Mouse (Mus musculus) adrenal gland, adult 8-10 months (tissue): ENCODE measurements around the gene Rfpl4. TPM values are rescaled to one million over a fixed set of nuclear protein-coding genes. Genes with fewer than 3 reads are reported as not detected.
"Not testable (repeated sequence)": the region's sequence is repeated elsewhere in the genome, so short reads cannot be mapped to it uniquely, and the experiment has no call there.

Experiments used
- DNase-seq: peaks from one replicate; pipeline ENCODE4 v3.0.0; 2022
- microRNA-seq, 2 experiments: library from miRNA; unstranded; fragments of <30 nt; microRNA quantifications; one replicate each; pipeline ENCODE4 v1.2.0; 2022
- total RNA-seq, 4 experiments: library from RNA; stranded (reverse); gene quantifications; 2 replicates each; pipeline ENCODE4 v1.2.4; 2022

Rfpl4 gene
- total RNA-seq, 4 experiments from 2014 or later = 0.31 to 0.54 (median 0.31) TPM; not detected in 1

DNA sequence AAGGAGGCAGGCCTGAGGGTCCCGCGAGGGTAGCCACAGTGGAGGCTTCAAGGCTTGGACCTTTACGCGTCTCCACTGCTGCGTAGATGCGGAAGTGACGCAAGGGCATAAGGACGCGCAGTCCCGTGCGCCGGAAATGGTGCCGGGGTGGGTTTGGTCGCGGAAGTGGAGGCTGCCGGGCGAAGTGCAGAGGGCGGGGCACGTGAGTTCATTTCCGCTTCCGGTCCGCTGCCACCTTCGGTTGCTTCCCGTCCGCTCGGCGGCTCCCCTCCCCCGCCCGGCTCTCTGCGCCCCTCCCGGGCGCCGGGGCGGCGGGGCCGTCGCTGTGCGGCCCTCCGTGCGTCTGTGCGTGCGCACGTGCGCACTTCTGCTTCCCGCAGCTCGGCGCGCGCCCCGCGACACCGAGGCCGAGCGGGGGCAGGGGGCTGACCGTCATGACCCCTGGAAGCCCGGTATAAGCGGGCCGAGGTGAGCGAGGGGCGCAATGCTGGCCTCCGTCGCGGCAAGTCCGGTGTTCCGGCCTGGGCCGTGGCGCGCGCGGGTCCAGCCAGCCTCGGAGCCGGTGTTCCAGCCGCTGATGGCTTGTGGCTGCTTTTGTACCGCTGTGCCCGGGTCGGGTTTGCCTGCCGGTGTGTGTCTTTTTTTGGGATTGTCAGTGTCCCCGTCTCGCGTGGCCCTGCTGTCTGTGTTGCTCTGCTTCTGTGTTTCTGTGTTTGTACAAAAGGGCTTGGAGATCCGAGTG lies 36.6 kb downstream of the Rfpl4 start, which contains the start of gene Epn1:
TSS of gene Epn1 (plus strand) at position 226 of the 742 bp plus-strand sequence.
- DNase-seq = peak; percentile 96

DNA sequence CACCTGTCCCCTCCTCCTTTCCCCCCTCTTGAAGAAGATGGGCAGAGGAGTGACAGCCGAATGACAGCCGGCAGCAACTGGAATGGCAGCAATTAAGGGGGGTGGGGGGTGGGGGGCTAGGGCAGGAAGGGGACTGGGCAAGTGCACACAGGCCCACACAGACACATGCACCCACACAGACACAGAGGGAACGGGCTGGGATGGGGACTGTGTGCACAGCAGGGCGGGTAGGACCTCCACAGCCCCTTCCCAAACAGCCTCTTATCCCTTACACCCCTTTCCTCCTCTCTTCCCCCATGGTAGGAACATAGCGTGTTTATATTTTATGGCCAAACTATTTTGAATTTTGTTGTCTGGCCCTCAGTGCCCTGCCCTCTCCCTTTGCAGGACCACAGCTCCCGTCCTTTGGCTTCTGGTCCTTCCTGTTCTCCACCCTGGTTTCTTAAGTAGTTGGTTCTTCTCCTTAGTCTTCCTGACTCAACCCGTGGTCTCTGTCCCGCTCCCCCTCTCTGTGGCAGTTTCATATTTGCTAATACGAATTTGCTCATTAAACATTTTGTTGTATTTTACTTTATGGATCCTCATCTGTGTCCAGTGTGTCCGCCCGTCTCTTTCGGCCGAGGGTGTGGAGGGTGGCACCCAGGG lies 37.3 kb downstream of the Rfpl4 start:
- DNase-seq = not testable (repeated sequence)

DNA sequence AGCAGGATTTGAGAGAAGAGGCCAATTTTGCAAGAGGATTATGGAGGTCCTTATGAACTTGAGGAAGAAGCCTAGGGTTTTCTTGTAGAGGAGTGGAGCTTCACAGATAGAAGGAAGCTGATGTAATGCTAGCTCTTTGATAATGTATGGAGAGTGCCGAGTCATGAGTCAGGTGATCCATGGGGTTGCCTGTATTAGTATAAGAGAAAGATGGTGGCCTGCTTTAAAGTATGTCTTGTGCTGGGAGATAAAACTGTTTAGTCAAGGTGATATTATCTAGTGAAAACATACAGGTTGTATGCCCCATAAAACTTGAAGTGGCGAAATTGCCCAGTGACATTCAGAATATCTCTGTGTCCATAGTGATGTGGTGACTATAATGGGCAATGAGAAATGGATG lies 39.8 kb downstream of the Rfpl4 start:
- no peak for DNase-seq

DNA sequence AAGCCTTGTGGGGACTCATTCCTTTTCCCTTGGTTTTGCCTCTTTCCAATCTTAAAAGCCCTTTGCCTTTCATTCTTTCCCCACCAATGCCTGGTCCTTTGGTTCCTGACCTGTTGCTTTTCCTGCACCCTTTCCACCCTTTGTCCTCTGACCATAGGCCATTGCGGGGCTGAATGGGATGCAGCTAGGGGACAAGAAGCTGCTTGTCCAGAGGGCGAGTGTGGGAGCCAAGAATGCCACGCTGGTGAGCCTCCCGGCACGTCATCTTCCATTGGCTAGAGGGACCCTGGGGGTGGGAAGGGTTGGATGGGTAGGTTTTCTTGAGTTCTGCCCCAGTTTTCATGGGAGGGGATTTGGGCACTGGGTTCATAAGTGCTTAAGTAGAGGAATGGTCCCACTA lies 41.8 kb downstream of the Rfpl4 start:
- DNase-seq = no peak

DNA sequence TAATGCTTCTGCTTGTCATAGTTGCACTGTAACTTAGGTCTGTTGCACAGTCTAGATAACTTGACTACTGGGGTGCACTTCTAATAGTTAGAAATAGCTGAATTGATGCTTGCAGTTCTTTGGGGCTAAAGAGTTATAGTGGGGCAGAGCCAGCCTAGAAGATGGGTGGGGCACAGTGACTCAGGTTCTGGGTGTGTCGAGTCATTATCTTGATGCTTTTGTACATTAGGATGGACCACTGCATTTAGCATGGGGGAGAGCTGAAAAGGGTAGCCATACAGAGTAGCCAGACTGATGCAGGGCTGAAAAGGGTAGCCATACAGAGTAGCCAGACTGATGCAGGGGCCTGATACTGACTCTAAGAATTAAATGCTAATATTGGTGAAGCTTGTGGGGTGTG lies 43.2 kb downstream of the Rfpl4 start:
- DNase-seq = no peak

DNA sequence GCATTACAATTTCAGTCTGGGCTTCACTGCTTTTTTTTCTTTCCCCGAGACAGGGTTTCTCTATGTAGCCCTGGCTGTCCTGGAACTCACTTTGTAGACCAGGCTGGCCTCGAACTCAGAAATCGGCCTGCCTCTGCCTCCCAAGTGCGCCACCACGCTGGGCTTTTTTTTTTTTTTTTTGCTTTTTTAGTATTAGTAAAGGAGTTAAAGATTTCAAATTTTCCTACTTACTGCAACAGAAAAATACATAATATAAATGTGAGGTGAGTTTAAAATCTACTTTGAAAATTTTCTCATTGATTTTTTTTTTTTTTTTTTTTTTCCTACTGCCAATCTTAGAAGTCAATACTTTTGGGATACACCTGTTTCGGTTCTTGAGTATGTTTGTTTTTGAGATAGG lies 51.9 kb downstream of the Rfpl4 start:
- no peak for DNase-seq

DNA sequence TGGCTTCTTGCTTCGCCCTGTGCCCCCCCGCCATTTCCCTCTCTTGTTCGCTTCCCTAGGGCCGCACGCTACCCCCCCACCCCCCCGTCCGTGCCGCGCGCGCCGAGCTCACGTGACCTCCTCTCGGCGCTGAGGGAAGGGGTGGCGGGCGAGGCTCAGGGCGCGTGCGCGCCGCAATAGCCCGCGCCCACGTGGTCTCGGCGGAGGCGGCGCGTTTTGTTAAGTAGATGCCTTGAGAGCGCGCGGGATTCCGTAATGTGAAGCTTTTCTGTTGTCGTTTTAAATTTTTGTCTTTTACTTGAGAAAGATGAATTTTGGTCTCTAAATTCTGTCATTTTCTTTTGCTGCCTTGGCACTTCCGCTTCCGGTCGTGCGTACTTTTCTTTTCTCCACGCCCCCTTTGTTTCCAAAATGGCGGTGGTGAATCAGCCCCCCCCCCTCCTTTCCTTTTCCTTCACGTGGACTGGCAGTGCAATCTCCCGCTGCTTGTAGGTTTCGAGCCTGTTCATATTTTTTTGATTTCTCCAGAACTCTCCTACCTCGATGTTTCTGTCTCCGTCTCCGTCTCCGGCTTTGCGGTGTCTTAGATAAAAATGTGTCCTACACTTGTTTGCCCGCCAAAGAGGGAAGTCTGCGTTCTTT lies 54.3 kb downstream of the Rfpl4 start:
- DNase-seq = no peak

DNA sequence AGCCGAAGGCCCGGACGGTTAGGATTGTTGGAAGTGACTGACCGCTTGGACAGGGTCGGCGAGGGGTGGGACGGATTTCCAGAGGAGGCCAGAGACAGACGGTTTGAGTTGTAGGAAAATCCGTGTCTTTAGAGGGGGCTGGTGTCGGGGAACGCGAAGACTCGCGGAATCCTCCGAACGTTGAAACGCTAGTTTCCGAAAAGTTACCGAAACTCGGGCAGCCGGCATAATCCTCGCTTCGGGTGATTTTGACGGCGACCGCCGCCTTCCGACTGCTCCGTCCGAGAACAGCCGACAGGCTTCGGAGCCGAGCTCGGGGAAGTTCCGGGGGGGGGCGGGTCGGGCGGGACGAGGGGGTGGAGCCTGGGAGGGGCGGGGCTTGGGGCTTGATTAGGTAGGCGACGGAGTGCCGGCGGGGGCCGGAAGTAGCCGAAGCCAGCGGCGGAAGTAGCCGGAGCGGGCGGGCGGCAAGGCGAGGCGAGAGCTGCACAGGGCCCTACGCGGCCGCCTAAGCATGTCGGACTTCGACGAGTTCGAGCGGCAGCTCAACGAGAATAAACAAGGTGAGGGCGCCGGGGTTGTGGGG lies 54.9 kb downstream of the Rfpl4 start, which contains the start of gene U2af2:
TSS of gene U2af2 (plus strand) at position 370 of the 586 bp plus-strand sequence.
- peak; percentile 90 for DNase-seq

DNA sequence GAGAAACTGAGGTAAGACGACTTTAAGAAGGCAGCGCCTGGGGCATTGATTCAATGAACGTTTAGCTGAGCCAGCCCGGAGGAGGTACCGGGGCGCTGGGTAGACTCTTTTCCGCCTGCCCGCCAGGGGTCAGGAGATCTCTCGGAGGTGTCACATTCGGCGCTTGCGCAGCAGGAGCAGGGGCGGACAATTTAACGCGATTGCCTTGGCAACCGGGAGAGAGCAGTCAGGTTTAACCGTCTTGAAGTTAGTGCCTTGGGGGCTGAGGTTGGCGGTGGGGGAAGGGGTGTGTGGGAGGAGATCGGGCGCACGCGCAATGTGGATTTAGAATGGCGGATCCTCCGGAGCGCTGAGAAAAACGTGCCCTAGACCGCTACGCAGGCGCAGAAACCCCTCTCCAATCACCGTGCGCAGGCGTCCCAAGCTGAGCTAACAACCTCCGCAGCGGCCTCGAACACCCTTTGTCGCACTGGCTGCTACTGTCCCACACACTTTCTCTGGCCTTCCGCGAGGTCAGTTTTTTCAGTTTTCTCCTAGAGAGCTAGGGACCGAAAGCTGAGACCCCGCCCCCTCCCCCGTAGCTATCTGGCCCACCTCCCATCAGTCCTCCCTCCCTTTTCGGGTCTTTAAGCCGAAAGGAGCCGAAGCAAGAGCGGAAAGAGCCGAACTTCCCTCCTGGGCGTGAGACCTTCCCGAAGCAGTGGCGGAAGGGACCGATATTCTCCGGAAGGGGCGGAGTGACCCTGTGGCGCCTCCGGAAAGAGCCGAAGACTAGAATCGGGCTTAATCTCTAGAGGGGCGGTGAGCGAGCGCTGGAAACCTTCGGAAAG lies 55.6 kb downstream of the Rfpl4 start:
- DNase-seq = peak; percentile 97

DNA sequence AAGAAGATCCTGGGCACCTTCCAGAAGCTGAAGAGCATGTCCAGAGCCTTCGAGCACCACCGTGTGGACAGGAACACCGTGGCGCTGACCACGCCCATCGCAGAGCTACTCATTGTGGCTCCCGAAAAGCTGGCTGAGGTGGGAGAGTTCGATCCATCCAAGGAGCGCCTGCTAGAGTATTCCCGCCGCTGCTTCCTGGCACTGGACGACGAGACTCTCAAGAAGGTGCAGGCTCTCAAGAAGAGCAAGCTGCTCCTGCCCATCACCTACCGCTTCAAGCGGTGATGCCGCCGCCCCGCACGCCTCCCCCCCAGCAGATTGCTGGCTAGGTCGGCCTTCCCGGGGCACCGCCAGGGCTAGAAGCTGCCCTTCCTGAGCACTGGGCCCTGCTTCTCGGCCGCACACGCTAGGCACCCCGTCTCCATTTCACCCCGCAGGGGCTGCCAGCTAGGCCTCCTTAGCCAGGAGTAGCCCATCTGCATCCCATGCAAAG lies 56.5 kb downstream of the Rfpl4 start:
- DNase-seq = peak; percentile 82

Small RNA genes lying within 50 kb of the gene (microRNA-seq; reads per million reads assigned to microRNA genes)
- gene Gm26217 = 0 reads per million in 2 experiments

Other genes starting within 250 kb of the Rfpl4 start
- gene Isoc2b, start 246.7 kb downstream of the Rfpl4 start, total RNA-seq = 10 to 100 TPM; 14.0 to 28.7 (median 19.1) TPM
- 10 to 100 TPM; 21.8 to 38.6 (median 30.3) TPM for gene Isoc2a, start 239.8 kb downstream of the Rfpl4 start, total RNA-seq
- gene Gm36210, start 210.4 kb downstream of the Rfpl4 start, total RNA-seq = under 1 TPM in 1 of 4 experiments, not detected in 3; 0.26 TPM
- 10 to 100 TPM; 14.4 to 20.6 (median 16.2) TPM for gene Zfp628, start 201.7 kb downstream of the Rfpl4 start, total RNA-seq
- gene Nat14, start 194.9 kb downstream of the Rfpl4 start, total RNA-seq = 10 to 100 TPM in 2 of 4 experiments, 1 to 10 TPM in 2; 8.5 to 13.3 (median 10.4) TPM
- gene Ssc5d, start 191.2 kb downstream of the Rfpl4 start, total RNA-seq = 1 to 10 TPM; 1.7 to 4.5 (median 2.2) TPM
- gene Sbk2, start 152.5 kb downstream of the Rfpl4 start, total RNA-seq = 1 to 10 TPM in 2 of 4 experiments, under 1 TPM in 1, not detected in 1; 0.45 to 2.1 (median 1.8) TPM
- gene Sbk3, start 145.8 kb downstream of the Rfpl4 start, total RNA-seq = under 1 TPM; 0.15 to 0.74 (median 0.34) TPM
- 10 to 100 TPM; 19.1 to 29.6 (median 27.4) TPM for gene Zfp579, start 120.8 kb downstream of the Rfpl4 start, total RNA-seq
- 10 to 100 TPM; 10.0 to 15.2 (median 12.0) TPM for gene Zfp524, start 102.5 kb downstream of the Rfpl4 start, total RNA-seq
- 10 to 100 TPM; 18.9 to 25.7 (median 23.3) TPM for gene Fiz1, start 102.3 kb downstream of the Rfpl4 start, total RNA-seq
- 1 to 10 TPM in 1 of 4 experiments, not detected in 3; 1.5 TPM for gene Gm44973, start 101.5 kb downstream of the Rfpl4 start, total RNA-seq
- 10 to 100 TPM; 25.0 to 38.6 (median 30.3) TPM for gene Zfp865, start 96.6 kb downstream of the Rfpl4 start, total RNA-seq
- 1 to 10 TPM; 2.9 to 5.6 (median 3.8) TPM for gene Ccdc106, start 96.4 kb downstream of the Rfpl4 start, total RNA-seq
- under 1 TPM in 1 of 4 experiments, not detected in 3; 0.34 TPM for gene 4632433K11Rik, start 82.8 kb downstream of the Rfpl4 start, total RNA-seq
- gene Zfp784, start 78.5 kb downstream of the Rfpl4 start, total RNA-seq = 1 to 10 TPM; 4.3 to 7.8 (median 6.0) TPM
- gene Zfp580, start 65.4 kb downstream of the Rfpl4 start, total RNA-seq = 1 to 10 TPM; 5.4 to 9.7 (median 8.5) TPM
- gene U2af2, start 54.8 kb downstream of the Rfpl4 start, total RNA-seq = 100 to 1,000 TPM; 135 to 214 (median 168) TPM
- gene Epn1, start 36.7 kb downstream of the Rfpl4 start, total RNA-seq = 100 to 1,000 TPM; 124 to 175 (median 142) TPM
- gene Rasl2-9, start 9.0 kb upstream of the Rfpl4 start, total RNA-seq = 1 to 10 TPM in 2 of 4 experiments, under 1 TPM in 2; 0.32 to 2.0 (median 1.1) TPM
- gene Vmn1r55, start 32.7 kb upstream of the Rfpl4 start, total RNA-seq = not detected
- gene Vmn1r56, start 79.8 kb upstream of the Rfpl4 start, total RNA-seq = not detected
- not detected for gene Vmn1r57, start 101.5 kb upstream of the Rfpl4 start, total RNA-seq
- not detected for gene Gm5065, start 233.6 kb upstream of the Rfpl4 start, total RNA-seq
- gene Nlrp2, start 234.1 kb upstream of the Rfpl4 start, total RNA-seq = not detected